Mouse (Mus musculus): Measurements from ENCODE around the gene Spred2.

Gene Spred2

GRCm38 (mm10) chr11:19953919-19954318 is 29.7 kb downstream of the Spred2 start:
- DNase-seq (ENCODE audit: inconsistent ontology term) = no peak

DNA sequence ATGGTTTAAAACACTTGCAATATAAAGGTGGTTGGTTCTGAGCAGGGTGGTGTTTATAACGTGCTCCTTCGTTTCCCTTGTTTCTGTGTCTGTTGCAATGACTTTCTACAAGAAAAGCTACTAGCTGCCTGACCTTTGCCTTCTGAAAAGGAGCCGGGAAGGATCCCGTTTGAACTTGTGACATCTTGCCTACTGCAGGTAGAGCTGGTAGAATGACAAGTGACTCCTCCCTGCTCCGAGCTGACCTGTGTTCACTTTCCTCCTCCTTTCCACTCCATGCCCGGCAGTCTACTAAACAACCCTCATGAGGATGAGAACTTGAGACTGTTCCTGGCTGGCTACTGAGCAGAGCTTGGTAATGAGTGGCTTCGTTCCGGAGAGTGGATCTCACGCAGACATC is 30.9 kb downstream of the Spred2 start:
- DNase-seq (ENCODE audit: inconsistent ontology term) = no peak

DNA sequence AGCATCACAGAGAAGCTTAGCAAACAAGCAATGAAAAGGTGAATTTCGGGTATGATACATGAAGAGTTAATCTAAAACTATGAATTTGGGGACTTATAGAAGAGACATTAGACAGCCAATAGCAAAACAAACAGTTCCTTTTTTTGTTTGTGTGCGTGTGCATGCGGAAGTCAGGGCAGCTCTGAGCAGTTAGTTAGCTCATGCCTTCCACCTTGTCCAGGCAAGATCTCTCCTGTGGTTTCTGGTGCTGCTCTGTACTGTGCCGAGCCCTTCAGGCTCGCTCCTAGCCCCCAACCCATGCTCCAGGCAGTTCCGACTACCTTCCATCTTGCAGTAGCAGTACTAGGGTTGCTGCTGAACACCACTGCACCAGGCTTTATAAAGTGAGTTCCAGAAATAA is 31.5 kb downstream of the Spred2 start:
- DNase-seq (ENCODE audit: inconsistent ontology term) = no peak

DNA sequence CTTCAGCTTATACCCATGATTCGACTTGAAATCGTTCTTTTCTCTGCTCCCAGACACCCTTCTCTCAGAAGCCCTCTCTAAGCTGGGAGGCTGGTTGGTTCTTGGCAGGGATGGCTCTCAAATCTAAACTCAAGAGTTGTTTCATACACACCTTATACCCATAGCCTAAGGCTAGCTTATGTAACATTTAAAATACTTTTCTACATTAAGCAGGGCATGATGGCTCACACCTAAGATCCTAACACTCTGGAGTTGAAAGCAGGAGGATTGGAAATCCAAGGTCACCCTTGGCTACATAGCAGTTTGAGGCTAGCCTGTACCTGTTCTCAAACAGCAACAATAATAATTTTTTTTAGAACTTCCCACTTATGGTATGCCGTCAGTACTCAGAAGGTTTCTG is 34.8 kb downstream of the Spred2 start:
- DNase-seq (ENCODE audit: inconsistent ontology term) = no peak

DNA sequence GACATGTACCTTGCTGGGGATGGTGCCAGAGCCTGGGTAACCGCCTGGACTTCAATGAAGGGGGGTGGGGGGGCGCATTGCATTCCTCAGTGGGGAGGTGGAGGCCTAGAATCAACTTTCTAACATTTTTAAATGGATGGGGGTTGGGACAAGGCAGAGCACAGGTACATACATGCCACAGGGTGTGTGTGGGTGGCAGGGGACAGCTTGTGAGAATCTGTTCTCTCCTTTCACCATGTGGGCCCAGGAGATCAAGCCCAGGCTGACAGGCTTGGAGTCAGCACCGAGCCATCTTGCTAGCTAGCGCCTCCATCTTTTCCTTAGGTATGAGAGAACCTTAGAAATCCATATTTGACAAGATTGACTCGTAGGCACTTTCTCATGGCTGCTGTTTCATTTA is 35.7 kb downstream of the Spred2 start:
- no peak for DNase-seq (ENCODE audit: inconsistent ontology term)

GRCm38 (mm10) chr11:19960541-19960940 is 36.4 kb downstream of the Spred2 start:
- no peak for DNase-seq (ENCODE audit: inconsistent ontology term)

DNA sequence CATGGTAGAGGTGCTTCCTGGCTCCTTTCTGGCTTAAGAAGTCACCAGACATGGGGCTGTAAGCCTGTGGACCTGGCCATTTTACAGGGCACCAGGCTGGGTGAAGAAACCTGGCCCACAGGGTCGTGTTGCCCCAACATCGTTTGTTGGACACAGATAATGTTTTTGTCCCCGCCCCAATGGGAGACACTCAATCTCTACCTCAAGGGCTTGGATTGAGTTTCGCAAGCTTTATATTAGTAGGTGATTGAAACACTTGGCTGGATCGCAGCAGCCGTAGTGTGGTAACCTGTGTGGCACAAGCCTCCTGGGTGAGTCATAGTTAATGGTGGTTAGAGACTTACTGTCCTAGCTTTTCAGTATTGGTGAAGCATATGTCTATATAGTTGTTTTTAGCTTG is 36.9 kb downstream of the Spred2 start:
- no peak for DNase-seq (ENCODE audit: inconsistent ontology term)

- no peak for DNase-seq (ENCODE audit: inconsistent ontology term)
Observed at GRCm38 (mm10) chr11:19961766-19962365, 37.7 kb downstream of the Spred2 start.

DNA sequence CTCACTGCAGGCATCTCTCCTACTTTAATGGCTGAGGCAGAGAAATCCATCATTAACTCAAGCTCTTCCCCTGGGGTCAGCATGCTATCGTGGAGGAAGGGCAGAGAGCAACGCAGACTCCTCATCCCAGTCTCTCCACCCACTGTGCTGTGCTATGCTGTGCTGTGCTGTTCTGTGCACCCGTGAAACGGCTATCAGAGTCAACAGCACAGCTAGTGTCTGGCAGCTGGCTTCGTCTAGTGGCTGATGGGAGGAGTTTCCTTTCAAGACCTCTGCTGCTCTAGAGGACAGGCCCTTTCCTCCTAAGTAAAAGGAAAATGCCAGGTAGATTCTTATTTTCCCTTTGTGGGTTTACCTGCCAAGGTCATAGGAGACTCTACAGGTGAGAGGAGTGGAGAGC is 38.6 kb downstream of the Spred2 start:
- no peak for DNase-seq (ENCODE audit: inconsistent ontology term)

- no peak for DNase-seq (ENCODE audit: inconsistent ontology term)
Observed at GRCm38 (mm10) chr11:19963717-19964141, 39.6 kb downstream of the Spred2 start.

DNA sequence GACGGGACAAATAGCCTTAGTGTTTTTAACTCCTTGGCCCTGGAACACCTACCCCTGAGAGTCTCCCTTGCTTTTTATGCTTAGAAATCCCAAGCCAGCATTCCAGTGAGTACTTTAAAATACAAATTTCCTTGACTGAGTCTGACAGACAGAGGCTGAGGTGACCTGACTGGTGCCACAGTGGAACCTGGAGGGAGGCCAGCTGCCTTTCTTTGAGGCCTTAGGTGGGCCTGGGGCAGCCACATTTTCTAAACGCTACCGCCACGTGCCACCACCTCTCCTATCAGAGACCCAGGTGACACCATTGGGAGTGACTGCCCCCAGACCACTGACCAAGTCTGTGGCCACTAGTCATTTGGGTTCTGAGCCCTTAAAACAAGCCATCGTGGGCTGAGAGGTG is 40.2 kb downstream of the Spred2 start:
- no peak for DNase-seq (ENCODE audit: inconsistent ontology term)

GRCm38 (mm10) chr11:19965037-19965611 is 40.9 kb downstream of the Spred2 start:
- peak; percentile 44 for DNase-seq (ENCODE audit: inconsistent ontology term)

- DNase-seq (ENCODE audit: inconsistent ontology term) = peak; percentile 50
Observed at GRCm38 (mm10) chr11:19965664-19966063, 41.5 kb downstream of the Spred2 start.

DNA sequence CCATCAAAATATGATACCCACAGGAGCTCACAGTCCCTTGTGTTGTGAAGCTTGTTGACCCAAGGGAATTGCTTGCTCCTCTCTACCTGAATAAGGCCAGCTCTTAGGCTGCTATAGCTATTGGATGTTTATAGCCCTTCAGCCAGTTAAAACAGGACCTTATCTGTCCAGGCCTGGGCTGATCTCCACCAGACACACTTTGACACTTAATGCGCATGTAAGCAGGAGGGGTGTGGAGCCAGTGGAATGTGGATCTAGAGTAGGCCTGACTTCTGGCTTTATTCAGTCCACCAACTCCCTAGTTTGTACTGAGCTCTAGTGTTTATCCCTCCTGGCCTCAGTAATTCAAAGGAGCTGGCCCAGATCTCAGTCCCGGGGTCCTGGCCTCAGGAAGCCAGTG is 42.1 kb downstream of the Spred2 start:
- no peak for DNase-seq (ENCODE audit: inconsistent ontology term)

DNA sequence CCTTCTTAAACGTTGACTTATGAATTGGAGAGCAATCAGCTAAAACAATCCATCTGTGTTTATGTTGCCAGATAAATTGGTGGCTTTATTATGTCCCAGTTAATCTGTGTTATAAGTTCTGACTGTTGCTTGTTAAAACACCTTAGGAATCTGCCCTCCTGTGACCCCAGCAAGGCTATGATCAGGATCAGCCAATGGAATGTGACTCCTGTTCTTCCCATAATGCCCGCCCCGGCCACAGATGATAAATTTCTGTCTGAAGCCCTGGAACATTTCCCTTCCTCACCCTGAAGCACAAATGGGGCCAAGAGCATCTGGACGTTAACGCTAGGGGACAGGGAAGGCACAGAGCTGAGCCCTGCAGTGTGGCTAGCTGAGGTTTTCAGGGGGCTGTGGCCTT is 45.4 kb downstream of the Spred2 start:
- DNase-seq (ENCODE audit: inconsistent ontology term) = no peak

DNA sequence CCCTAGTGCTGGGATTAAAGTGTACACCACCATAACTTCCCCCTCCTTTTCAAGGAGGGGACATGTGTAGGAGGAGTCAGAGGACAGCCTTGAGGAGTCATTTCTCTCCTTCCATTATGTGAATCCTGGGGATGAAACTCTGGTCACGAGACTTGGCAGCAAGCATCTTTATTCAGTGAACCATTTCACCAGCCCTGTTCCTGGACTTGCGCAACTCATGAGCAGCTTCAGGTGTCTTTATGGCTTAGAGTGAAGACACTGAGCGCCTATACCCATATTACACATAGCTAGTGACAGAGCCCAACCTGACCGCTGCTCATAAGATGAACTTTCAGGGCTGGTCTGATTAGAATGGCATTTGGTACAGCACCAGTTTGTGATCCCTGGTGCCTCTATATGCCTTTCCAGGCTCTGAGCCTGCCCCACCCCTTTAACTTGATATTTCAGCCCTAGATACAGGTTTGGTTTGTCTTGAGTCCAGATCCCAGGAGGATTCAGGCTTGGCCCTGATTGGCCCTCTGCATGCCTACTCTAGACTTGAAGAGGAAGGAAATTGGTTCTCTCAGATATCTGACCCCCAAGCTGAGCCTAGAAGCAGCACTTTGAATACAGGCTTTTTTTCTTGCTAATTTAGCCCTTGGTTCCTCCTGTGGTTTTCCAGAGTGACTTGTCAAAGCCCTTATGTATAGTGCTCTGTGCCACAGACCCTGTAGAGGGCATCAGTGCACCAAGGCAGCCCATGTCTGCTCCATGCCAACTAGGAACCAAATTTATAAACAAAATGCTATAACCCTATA is 48.0 kb downstream of the Spred2 start:
- no peak for DNase-seq (ENCODE audit: inconsistent ontology term)

DNA sequence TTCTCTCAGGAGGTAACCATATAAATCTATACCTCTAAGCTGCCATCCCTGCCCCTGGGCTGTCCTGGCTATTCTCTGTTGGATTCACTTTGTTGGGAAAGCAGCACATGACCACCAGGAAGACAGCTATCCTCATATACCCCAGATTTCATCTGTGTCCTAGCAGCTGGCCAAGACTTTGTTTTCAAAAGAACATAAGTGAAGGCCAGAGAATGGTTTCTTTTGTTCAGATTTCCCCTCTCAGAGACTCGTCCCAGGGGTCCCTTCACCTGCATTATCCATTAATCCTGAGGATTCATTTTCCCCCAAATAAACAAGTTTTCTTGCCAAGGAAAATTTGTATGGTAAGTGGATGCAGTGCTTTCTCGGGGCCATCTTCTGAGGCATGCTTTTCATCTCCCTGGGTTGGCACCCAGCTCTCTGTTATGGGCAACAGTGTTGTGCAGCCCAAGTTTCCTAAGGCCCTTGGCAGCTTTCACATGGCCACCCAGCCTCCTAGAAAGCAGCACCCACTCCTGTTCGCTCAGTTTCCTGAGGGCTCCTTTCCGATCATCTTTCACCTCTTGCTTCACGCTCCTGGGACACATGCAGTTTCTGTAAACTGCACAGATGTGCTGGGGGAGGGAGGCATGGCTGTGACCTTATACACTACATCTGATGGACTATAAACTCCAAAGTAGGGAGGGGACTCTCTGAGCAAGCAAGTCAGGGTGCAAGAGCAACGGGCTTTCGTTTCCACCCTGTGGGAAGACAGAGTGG is 49.0 kb downstream of the Spred2 start:
- no peak for DNase-seq (ENCODE audit: inconsistent ontology term)

DNA sequence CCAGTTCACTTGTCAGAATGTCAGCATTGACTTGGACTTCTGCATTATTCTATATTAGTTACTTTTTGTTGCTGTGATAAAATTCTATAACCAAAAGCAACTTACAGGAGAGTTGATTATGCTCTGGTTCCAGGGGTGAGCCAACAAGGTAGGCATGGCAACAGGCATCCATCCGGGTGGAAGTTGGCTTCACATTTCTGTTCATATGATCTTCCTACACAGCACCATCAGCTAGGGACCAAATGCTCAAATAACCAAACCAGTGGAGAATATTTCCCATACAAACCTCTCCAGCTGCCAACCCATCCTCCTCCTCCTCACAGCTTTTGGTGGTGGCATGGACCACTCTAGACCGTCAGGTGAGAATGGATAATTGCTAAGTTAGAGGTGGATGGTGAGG is 51.9 kb downstream of the Spred2 start:
- DNase-seq (ENCODE audit: inconsistent ontology term) = no peak

DNA sequence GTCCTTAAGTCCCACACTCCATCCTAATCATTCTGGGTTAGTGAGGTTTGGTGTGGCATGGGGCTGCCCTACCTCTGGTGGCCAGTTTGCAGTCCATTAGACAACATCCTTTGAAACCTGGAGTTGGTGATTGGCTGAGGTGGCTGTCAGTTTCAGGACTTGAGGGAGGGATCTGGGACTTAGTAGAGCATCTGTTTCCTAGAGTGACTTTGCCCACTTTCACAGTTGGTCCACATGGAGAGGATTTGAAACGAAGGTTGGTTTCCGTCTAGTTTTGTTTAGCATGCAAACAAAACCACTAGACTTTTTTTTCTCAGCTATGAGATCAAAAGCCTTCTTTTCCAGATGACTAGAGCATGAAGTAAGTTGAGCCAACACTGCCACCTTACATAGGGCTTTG is 53.5 kb downstream of the Spred2 start:
- DNase-seq (ENCODE audit: inconsistent ontology term) = no peak

GRCm38 (mm10) chr11:19979338-19979737 is 55.2 kb downstream of the Spred2 start:
- peak; percentile 62 for DNase-seq (ENCODE audit: inconsistent ontology term)

GRCm38 (mm10) chr11:19982113-19982512 is 57.9 kb downstream of the Spred2 start:
- peak; percentile 73 for DNase-seq (ENCODE audit: inconsistent ontology term)

DNA sequence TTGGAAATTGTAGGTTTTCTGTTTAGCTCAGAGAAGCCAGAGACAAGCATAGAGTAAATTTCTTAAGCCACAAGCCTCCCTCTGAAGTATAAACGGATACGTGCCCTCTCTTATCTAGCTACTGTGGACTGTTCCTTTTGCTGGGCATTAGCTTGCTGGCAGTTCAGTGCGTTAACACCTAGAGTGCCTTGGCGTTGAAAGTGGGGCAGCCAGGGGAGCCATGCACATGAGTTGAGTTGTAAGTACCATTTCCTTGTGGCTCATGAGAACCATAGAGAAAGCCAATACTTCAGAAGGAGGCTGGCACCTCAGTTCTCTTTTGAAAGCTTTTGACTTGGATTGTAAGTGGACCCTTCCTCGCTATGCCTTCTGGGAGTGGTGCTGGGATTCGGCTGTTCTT is 58.6 kb downstream of the Spred2 start:
- DNase-seq (ENCODE audit: inconsistent ontology term) = no peak
